Mouse (Mus musculus) erythroblast, adult 5-6 weeks (primary cell): ENCODE measurements around the gene Gm28778. TPM values are rescaled to one million over a fixed set of nuclear protein-coding genes. Genes with fewer than 3 reads are reported as not detected.
A peak's percentile ranks its signal among the peaks of the same experiment; 100 is the strongest.
"Not testable (repeated sequence)": the region's sequence is repeated elsewhere in the genome, so short reads cannot be mapped to it uniquely, and the experiment has no call there.

Source experiments
- ATAC-seq: replicated peaks from 2 replicates; pipeline ENCODE4 v1.8.0; 2016; ENCODE audit warnings: moderate number of reproducible peaks, mild to moderate bottlenecking, moderate TSS enrichment, inconsistent platforms; ENCODE audit not compliant: poor library complexity, low FRiP score, severe bottlenecking
- total RNA-seq, 2 experiments: library from RNA; stranded (forward) in 1 of 2; stranded (reverse) in 1 of 2; fragments of 150-400 nt in 1 of 2; fragments of 200-764, 138-1000 nt in 1 of 2; gene quantifications; 2 replicates each; pipeline versions ENCODE4 v1.2.3 to v1.2.4; 2015 to 2017; ENCODE audit warnings: low replicate concordance in 2 of 2

The Gm28778 gene
- total RNA-seq (2015; ENCODE audit: low replicate concordance) = 4.2 TPM in 1 of 2 replicates, not detected in the other
- total RNA-seq (2017; ENCODE audit: low replicate concordance) = not detected in 2 replicates

DNA sequence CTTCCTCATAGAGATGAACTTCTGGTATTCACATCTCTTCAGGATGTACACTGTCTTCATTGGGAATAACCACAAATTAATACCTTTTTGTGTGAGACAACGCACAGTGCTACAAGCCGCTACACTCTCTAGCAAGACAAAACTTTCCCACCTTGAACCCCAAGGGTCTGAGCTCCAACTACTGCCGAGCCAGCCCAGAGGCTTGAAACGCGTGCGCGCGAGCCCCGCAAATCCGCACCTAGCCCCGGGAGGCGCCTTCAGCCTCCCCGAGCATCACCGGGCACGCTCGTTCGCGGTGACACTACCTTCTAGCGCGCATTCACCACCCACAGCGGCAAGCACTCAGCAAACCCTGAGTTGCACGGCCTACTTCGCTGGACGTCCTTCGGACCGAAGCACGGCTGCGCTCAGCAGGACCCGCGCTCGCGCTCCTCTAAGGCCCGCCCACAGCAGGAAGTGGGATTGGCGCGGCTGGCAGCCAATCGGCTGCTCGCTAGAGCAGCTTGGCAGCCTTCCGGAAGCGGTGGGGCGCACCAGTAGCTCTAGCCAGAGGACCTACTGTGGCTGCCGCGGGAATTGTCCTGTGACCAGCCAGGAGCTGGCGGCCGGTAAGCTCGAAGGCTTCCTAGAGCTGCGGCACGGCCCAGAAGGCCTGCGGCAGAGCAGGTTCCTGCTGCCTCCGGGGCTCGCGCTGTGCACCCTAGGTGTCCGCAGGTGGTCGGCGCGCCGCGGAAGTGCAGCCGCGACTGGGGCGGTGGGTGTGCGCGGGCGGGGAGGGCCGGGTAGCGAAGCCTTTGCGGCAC is at the start of gene Gm28778, which contains the start of the genes Pms1 and Ormdl1:
TSS of gene Gm28778 (plus strand) at position 531 of the 803 bp plus-strand sequence.
TSS of gene Pms1 (minus strand) at position 438 of the 803 bp plus-strand sequence.
TSS of gene Ormdl1 (plus strand) at position 515 of the 803 bp plus-strand sequence.
- peak; percentile 99 for ATAC-seq

DNA sequence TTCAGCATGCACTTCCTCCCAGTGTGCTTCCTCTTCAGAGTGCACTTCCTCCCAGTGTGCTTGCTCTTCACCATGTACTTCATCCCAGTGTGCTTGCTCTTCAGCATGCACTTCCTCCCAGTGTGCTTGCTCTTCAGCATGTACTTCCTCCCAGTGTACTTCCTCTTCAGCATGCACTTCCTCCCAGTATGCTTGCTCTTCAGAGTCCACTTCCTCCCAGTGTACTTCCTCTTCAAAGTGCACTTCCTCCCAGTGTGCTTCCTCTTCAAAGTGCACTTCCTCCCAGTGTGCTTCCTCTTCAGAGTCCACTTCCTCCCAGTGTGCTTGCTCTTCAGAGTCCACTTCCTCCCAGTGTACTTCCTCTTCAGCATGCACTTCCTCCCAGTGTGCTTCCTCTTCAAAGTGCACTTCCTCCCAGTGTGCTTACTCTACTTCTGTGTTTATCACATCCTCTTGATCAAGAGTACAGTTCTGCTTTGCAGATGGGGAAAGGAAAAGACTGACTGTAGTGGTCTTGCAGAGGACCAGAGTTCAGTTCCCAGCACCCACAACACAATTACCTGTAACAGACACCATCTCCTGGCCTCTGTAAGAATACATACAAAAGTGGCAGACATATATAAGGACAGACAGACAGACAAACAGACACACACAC is 31.8 kb upstream of the Gm28778 start:
- not testable (repeated sequence) for ATAC-seq

DNA sequence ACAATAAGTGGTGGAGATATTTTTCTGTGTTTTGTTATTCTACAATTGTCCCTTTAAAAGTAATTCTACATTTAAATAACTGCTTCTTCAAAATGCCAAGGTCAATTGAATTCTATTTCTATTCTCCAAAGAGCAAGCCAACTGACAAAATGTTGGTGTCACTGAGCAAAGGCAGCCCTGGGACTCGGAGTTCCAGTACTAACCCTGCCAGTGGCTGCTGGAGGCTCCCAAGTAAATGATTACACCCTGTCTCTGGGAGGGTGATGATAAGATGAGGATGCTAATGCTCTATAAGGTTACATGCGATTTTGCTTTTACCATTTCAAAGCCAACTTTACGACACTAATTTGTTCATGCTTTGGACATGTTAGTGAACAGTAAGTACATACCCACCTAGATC is 27.0 kb upstream of the Gm28778 start:
- ATAC-seq = no peak

DNA sequence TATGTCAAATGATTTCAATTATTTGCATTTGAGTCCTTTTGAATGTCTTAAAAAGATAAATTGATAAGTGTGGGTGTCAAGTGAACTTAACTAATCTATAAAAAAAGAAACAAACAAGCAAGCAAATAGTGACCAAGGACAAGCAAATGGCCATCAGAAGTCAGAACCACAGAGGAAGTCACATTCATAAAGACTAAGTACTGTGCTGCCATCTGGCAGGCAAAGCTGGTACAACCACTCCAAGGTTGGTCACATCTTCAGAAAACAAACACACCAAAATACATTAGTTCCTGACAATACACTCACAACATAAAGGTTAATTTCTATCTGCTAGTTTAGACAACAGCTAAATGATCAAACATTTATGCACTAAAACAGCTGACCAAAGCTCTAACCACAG is 24.3 kb upstream of the Gm28778 start:
- no peak for ATAC-seq

DNA sequence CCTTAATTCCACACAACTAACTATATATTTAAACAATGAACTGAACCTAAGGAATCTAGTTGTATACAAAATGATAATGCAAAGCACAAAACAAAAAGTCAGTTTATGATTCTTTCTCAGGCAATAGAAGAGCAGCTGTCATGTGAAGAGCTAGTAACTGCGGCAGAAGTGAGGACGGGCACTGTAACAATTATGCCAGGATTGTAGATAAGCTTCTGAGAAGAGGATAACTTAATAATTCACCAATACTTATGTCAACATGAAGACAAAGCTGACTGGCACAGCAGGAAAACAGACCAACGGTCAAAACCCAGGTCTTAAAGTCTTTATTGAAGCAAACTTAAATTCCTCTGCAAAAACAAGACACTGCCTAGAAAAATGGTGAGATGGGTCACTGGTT is 5.7 kb upstream of the Gm28778 start:
- no peak for ATAC-seq

DNA sequence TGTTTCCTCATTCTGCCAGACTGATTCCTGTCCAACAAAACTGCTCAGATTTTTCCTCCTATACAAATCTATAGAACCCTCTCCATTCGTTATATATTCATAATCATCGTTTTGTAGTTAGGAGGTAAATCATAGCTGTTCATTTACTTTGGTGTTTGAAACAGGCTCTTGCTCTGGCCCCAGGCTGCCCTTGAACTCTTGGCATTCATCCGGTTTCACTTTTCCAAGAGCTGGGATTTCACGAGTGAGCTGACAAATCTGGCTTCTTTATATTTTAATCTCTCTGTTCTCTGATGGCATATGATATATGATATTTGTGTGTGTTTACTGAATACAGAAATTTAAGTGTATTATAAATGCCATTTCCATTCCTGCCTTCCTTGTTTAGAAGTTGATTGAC is 3.6 kb downstream of the Gm28778 start:
- no peak for ATAC-seq

DNA sequence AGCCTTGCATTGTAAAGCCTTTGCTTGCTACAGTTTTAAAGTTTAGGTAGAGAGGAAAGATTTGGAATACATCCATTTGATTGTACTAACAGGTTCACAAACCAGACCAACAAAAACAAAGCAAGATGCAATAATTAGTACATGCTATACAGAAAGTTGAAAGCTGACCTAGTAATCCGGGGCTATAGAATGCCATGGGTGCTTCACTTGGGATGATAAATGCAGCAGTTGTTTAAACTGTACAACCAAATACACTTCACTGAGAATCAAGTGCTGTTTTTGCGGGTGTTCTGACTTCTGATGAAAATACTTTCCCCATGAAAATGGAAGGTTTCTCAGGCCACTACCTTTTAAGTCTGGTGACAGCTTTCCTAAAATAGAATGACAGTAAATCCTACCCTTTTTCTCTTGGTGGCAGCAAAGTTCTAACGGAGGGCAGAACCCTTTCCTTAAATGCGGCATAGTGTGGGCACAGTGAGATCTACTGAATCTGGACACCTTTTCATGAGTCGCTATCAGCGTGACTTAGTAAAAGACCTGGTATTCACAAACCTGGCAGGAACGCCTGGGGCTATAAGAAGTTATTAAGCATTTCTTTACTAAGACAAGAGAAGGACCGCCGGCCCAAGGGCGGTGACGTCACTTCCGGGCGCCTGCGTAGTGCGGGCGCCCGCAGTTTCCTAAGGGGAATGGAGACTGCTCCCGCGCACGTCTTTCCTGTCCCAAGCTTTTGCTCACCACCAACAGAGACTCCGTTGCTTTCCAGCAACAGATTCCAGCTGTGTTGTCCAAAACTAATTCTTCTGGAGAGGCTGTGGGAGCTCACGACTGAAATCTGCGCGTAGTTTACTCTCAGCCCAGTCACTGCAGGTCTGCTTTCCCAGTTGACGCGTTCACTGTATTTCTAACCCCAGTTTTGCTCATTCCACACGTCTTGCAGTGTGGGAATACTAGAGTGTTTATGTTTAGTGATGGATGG is 16.4 kb downstream of the Gm28778 start, which contains the start of gene Osgepl1:
TSS of gene Osgepl1 (plus strand) at position 636 of the 979 bp plus-strand sequence.
- ATAC-seq = peak; percentile 99

DNA sequence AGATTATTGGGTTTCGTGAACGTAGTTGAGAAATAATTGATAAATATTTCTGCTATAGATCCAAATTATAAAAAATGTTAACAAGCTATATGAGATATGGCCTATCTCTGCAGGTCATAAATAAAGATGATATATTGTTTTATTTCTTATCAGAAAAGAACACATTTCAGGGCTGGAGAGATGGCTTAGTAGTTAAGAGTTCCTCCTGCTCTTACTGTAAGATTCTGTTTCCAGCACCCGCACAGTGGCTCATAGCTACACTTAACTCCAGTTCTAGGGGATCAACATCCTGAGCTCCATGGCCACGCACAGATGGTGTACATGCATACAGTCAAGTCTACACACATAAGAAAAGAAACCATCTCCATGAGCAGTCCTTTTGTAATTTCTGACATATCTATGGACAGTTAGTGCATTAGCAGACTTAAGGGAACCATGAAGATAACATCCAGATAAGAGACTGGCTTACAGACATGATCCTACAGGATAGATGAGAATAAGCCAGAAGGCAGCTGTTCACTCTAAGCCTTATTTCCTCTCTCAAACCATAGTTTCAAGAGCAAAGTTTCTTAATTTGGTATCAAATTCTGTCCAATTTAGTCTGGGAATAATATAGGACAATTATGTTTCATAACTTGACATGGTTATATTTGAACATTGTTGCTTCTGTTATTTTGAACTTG is 24.9 kb downstream of the Gm28778 start:
- no peak for ATAC-seq

DNA sequence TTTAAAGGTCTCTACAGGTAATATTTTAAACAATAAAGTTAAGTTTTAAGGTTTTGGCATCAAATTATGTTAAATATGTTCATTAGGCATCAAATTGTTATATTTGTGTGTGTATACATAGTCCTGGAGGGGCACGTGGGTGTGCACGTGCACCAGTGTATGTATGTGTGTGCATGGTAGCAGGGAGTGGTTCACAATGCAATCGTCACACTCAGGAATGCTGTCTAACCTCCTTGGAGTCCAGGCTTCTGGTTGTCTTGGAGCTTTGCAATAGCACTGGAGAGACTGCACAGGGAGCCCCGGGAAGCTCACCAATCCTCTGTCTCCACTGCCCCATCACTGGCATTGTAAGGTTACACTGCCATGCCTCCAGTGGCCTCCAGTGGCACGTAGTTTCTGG is 26.3 kb downstream of the Gm28778 start:
- no peak for ATAC-seq

DNA sequence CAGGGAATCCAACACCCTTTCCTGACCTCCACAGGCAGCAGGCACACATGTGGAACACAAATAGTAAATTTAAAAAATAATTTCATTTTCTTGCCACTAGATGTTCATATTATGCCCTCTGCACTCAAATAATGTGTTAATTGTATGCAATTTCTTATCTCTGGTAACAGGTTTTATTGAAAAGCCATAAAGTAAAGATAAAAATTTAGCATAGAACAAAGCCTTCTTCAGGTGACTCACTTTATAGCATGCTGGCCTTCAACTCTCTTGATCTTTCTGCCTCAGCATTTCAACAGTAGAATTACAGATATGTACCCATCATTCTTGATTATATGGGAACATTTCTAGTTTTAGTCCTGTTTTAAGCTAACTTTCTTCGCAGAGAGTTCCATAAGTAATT is 27.4 kb downstream of the Gm28778 start:
- no peak for ATAC-seq

DNA sequence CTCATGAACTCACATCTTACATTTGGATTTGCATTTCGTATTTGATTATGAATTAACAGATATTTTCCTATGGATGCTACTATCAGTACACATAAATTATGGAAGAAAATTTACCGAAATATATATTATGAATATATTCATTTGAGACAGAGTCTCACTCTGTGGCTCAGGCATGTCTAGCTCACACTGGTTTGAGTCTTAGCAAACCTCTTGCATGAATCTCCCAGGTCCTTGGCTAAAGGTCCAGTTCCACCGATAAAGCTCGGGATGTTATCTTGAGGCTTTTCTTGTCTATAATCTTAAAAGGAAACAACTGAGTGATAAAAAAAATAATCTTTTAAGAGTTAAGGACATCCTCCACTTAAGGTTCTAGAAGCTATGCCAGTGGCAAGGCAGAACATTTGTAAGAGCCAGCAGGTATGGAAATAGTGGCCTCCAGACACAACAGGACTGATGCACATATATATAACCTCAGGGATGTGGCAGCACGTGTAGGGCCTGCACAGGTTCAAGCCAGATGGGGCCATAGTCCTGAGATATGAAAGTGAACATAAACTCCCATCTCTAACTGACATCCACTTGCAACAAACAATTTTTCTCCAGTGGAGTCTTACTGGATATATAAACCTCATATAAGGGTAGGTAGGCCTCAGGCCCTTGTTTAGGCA is 28.1 kb downstream of the Gm28778 start:
- no peak for ATAC-seq

DNA sequence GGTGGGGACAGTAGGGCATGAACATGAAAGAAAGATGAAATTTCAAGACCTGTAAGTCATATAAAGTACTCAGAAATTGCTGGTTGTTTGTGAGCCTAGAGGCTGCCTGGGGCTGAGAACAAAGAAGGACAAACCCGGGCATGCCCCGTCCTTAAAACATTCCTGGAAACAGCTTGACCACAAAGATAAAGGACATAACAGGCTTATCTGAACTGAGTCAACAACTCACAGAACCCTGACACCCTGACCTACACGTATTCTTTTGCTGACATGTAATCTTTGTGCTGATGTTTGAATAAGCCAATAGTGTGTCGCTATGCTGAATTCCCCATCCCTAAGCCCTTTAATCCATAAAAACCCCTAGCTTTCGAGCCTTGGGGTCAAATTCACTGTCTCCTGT is 36.6 kb downstream of the Gm28778 start:
- not testable (repeated sequence) for ATAC-seq

DNA sequence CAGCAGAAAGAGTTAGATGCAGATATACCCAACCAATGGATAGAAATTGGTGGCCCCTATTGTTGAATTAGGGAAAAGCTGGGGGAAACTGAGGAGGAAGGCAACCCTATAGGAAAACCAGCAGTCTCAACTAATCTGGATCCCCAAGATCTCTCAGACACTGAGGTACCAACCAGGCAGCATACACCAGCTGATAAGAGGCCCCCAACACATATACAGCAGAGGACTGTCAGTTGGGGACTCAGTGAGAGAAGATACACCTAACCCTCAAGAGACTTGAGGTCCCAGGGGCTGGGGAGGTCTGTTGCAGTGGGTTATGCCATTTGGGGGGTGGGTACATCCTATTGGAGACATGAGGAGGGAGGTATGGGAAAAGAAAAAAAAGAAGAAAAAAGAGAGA is 38.6 kb downstream of the Gm28778 start:
- no peak for ATAC-seq

DNA sequence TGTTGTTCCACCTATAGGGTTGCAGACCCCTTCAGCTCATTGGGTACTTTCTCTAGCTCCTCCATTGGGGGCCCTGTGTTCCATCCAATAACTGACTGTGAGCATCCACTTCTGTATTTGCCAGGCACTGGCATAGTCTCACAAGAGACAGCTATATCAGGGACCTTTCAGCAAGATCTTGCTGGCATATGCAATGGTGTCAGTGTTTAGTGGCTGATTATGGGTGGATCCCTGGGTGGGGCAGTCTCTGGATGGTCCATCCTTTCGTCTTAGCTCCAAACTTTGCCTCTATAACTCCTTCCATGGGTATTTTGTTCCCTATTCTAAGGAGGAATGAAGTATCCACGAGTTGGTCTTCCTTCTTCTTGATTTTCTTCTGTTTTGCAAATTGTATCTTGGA is 40.5 kb downstream of the Gm28778 start:
- not testable (repeated sequence) for ATAC-seq

DNA sequence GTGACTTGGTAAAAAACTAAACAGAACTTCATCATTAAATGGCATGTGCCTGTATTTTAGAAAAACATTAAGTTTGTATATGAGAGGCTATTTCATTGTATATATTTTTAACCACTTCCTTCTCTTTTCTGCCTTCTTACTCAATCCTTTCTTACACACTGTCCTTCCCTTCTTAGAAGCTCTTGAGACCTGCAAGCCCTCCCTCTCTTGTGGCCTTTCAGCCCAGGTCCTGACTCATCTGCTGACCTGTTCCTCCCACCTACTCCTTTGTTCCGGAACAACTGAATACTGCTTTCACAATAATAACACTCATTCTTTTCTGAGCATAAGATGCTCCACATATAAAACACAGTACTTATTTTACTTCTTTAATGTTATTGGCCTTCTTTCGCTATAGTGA is 44.2 kb downstream of the Gm28778 start:
- ATAC-seq = no peak

DNA sequence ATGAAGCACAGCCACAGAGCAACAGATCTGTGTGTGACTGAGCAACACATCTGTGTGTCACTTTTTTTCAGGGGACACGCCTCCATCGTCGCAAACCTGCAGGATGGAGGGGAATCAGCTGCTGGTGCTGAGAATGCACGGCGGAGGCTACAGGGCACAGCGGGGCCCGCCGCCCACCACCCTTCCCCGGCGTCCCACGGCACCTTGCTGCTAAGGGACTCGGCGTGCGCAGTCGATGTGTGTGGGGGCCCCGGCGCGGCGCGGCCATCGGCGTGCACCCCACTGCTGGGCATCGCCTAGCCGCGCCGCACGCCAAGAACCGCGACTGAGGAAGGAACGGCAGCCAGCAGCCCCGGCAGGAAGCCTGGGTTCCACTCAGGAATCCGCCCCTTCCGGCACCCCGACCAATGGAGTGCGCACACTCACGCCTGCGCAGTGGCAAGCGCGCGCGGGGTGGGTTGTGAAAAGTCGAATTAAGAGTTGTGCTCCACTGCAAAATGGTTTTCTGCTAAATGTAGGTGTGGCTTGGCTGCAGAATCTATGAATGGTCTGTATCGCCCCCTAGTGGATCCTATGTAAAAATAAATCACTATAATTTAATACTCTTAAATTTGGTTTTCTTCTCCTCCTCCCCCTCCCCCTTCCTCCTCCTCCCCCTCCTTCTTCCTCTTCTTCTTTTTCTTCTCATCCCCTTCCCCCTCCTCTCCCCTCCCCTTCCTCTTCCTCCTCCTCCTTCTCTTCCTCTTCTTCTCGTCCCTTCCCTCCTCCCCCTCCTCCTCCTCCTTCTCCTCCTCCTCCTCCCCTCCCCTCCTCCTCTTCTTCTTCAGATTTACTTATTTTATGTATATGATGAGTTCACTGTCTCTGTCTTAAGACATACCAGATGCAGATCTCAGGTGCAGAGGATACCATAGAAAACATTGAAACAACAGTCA is 55.7 kb downstream of the Gm28778 start, which contains the start of the genes Asdurf, Gm28551 and Asnsd1:
TSS of gene Asdurf (minus strand) at position 293 of the 935 bp plus-strand sequence.
TSS of gene Gm28551 (minus strand) at position 341 of the 935 bp plus-strand sequence.
TSS of gene Asnsd1 (minus strand) at position 426 of the 935 bp plus-strand sequence.
- peak; percentile 100 for ATAC-seq

DNA sequence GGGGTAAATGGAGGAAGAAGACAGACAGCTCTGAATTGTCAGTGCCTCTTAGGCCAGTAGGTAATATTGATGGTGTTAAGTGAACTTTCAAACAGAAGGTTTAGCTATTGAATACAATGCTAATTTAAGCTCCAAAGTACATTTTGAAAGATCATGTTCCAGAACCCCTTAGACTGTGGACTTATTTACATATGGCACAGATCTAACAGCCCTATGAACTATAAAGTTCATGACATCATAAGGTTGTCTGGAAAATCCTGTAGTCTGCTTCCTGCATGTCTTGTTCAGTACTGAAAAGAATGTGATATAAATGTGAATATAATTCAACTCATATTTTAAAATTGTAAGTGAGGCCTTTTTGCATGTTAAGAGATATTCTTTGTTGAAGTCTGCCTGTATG is 62.1 kb downstream of the Gm28778 start:
- no peak for ATAC-seq
